Mouse (Mus musculus) right cerebral cortex, adult 18-20 months (tissue): ENCODE measurements around the gene Agbl3.

Experiments used
- DNase-seq: peaks from one replicate; pipeline ENCODE4 v3.0.0; 2022; ENCODE audit warnings: mixed read lengths

The Agbl3 gene

DNA sequence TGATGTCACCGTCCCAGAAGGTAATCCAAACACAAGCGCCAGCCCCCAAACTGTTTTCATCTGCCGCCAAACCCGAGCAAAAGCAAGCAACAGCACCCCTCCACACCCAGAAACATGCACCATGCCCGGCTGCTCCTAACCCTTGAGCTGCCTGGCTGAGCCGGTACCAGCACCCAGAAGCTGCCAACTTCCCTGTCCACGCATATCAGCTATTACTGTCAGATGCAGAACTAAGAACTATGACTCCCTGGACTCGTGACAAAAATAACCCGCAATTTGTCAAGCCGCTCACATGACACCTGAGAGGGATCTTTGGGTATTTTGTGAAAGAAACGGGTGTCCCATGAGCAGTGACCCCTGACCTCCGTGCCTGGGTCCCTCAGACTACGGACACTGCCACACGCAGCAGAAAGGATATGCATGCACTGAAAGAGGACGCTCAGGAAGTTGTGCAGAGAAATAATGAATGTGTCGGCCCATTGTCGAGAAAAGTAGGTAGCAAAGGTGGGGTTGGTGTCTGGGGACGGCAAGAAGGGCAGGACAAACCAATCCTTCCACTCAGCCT lies 127.5 kb downstream of the Agbl3 start:
- DNase-seq = no peak
